Mouse (Mus musculus): ENCODE measurements at regions not wholly inside any gene's neighbourhood (a gene's known extent, or its start where the extent isn't known, plus 50 kb on each side); places are given as distances from the start of the nearest gene placed in this dataset.

- TF ChIP-seq CTCF (IDR thresholded peaks at IDR 0.05) = no peak
- TF ChIP-seq POLR2A (IDR thresholded peaks at IDR 0.05; ENCODE audit: insufficient read depth, low read depth, low read length) = no peak
Measured at GRCm38 (mm10) chr2:72545453-72545852, 69.5 kb downstream of the Cdca7 start.
